20 mouse cellular contexts compared by ENCODE assay signal in the genomic region with DNA sequence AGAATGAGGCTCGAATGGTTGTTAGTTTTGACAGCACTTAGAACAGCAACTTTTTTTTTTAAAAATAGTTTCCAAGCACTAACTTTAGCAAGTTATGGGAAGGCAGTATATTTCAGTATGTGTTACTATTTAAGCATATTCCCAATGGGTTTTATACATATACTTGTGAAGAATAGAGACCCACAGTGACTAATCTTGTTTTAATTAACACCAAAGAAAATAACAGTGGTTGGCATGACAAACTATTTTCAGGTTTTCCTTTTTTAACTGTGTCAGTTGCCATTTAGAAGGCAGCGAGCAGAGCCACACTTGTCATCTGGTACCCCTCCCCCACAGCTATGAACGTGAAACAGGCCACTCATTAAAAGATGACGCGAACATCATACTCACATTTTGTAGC. TPM values are rescaled to one million over a fixed set of nuclear protein-coding genes. Genes with fewer than 3 reads are reported as not detected.
DNase-seq lines count a peak whose midpoint lies in the region; ATAC-seq and TF ChIP-seq lines count a peak whose summit lies in the region.
"Had no signal": no experiment of that assay in that cellular context is flagged by ENCODE, and none has a peak within 500 bp of the region (broad histone marks: within the 10 kb centered on the region; RNA-seq: fewer than 3 reads in every experiment).

No protein-coding gene starts in this region.

- peak; percentile 65 for ATAC-seq in forebrain, postnatal 0 days
- ATAC-seq in forebrain, embryonic 16.5 days: no peak
- no peak for ATAC-seq in hindbrain, embryonic 16.5 days
- ATAC-seq: forebrain, embryonic 13.5 days; forebrain, embryonic 15.5 days; Patski had no signal

- no peak overlapping the region for H3K27ac ChIP-seq in forebrain, postnatal 0 days (ENCODE audit: low read depth, low read length)
- H3K27ac ChIP-seq in forebrain, embryonic 16.5 days (ENCODE audit: low read length): no peak overlapping the region
- H3K27ac ChIP-seq in hindbrain, embryonic 16.5 days (ENCODE audit: low read depth, low read length): no peak overlapping the region
- H3K27ac ChIP-seq: embryonic facial prominence, embryonic 13.5 days; forebrain, embryonic 13.5 days; forebrain, embryonic 15.5 days had no signal

- H3K9me3 ChIP-seq in forebrain, postnatal 0 days (ENCODE audit: low read length): no peaks in the 10 kb centered on the region
- H3K9me3 ChIP-seq in forebrain, embryonic 16.5 days (ENCODE audit: control insufficient read depth, low read length): no peaks in the 10 kb centered on the region
- H3K9me3 ChIP-seq in hindbrain, embryonic 16.5 days (ENCODE audit: control insufficient read depth, low read length): no peaks in the 10 kb centered on the region
- H3K9me3 ChIP-seq: embryonic facial prominence, embryonic 13.5 days; forebrain, embryonic 13.5 days; forebrain, embryonic 15.5 days; G1E had no signal

- no peaks in the 10 kb centered on the region for H3K4me1 ChIP-seq in forebrain, postnatal 0 days (ENCODE audit: insufficient read depth)
- no peaks in the 10 kb centered on the region for H3K4me1 ChIP-seq in forebrain, embryonic 16.5 days (replicated peaks; ENCODE audit: control insufficient read depth, insufficient read depth, low read length)
- no peaks in the 10 kb centered on the region for H3K4me1 ChIP-seq in hindbrain, embryonic 16.5 days (ENCODE audit: control insufficient read depth, insufficient read depth, low read depth, low read length)
- H3K4me1 ChIP-seq: embryonic facial prominence, embryonic 13.5 days; forebrain, embryonic 13.5 days; forebrain, embryonic 15.5 days had no signal

- no peak overlapping the region for H3K9ac ChIP-seq in forebrain, postnatal 0 days
- H3K9ac ChIP-seq in forebrain, embryonic 16.5 days (replicated peaks; ENCODE audit: low read depth, low read length): no peak overlapping the region
- no peak overlapping the region for H3K9ac ChIP-seq in hindbrain, embryonic 16.5 days (ENCODE audit: low read depth, low read length)
- H3K9ac ChIP-seq: embryonic facial prominence, embryonic 13.5 days; forebrain, embryonic 13.5 days; forebrain, embryonic 15.5 days had no signal

- 67% methylated on average over 5 of the region's 5 CpGs for WGBS in forebrain, postnatal 0 days
- 68% methylated on average over 5 of the region's 5 CpGs for WGBS in forebrain, embryonic 16.5 days
- 86% methylated on average over 5 of the region's 5 CpGs for WGBS in hindbrain, embryonic 16.5 days

- no peak for TF ChIP-seq CTCF in forebrain, postnatal 0 days (IDR thresholded peaks at IDR 0.05; ENCODE audit: low read depth)

- no peaks in the 10 kb centered on the region for H3K36me3 ChIP-seq in forebrain, postnatal 0 days (ENCODE audit: insufficient read depth)
- H3K36me3 ChIP-seq in forebrain, embryonic 16.5 days (ENCODE audit: control insufficient read depth, insufficient read depth): no peaks in the 10 kb centered on the region
- H3K36me3 ChIP-seq in hindbrain, embryonic 16.5 days (ENCODE audit: control insufficient read depth, insufficient read depth, low read length): no peaks in the 10 kb centered on the region
- H3K36me3 ChIP-seq: embryonic facial prominence, embryonic 13.5 days; forebrain, embryonic 15.5 days; G1E had no signal

- H3K4me3 ChIP-seq in forebrain, postnatal 0 days (ENCODE audit: low read depth, low read length): no peak overlapping the region
- no peak overlapping the region for H3K4me3 ChIP-seq in forebrain, embryonic 16.5 days (replicated peaks; ENCODE audit: low read length)
- no peak overlapping the region for H3K4me3 ChIP-seq in hindbrain, embryonic 16.5 days (ENCODE audit: low read length)
- H3K4me3 ChIP-seq: embryonic facial prominence, embryonic 13.5 days; forebrain, embryonic 13.5 days; forebrain, embryonic 15.5 days had no signal

- no peak overlapping the region for H3K4me2 ChIP-seq in forebrain, postnatal 0 days (ENCODE audit: low read depth)
- H3K4me2 ChIP-seq in forebrain, embryonic 16.5 days (ENCODE audit: low read length): no peak overlapping the region
- H3K4me2 ChIP-seq in hindbrain, embryonic 16.5 days (ENCODE audit: low read length): no peak overlapping the region
- H3K4me2 ChIP-seq: embryonic facial prominence, embryonic 13.5 days; forebrain, embryonic 13.5 days; forebrain, embryonic 15.5 days had no signal

- no peaks in the 10 kb centered on the region for H3K27me3 ChIP-seq in forebrain, postnatal 0 days (ENCODE audit: insufficient read depth, low read length)
- no peaks in the 10 kb centered on the region for H3K27me3 ChIP-seq in forebrain, embryonic 16.5 days (replicated peaks; ENCODE audit: control insufficient read depth, insufficient read depth, low read length)
- H3K27me3 ChIP-seq in hindbrain, embryonic 16.5 days (replicated peaks; ENCODE audit: control insufficient read depth, insufficient read depth, low read length): no peaks in the 10 kb centered on the region
- H3K27me3 ChIP-seq: embryonic facial prominence, embryonic 13.5 days; forebrain, embryonic 13.5 days; forebrain, embryonic 15.5 days had no signal

- no peak for DNase-seq in forebrain, postnatal 0 days
- DNase-seq in right cerebral cortex, postnatal 10 days (ENCODE audit: low spot score in 2 of 2): peak; percentile 29 to 58
- DNase-seq in right cerebral cortex, postnatal 4 days: no peak
- peak; percentile 43 for DNase-seq in brain, adult 2 months (ENCODE audit: low read depth, low spot score)
- DNase-seq: adrenal gland, adult 8-10 months; adrenal gland, postnatal 25 days; cerebellum, adult 11-12 months; cerebellum, adult 2 months; cerebellum, adult 9-10 months; cerebellum, postnatal 10 days; cerebellum, postnatal 25 days had no signal

RNA-seq across cellular contexts. Expression of a gene that starts 10.3 kb away (rescaled TPM):
- total RNA-seq in forebrain, postnatal 0 days (2014; rRNA removed): 0.62 and 1.5 TPM in 2 replicates
- 0.98 and 1.3 TPM in 2 replicates for polyA plus RNA-seq in forebrain, postnatal 0 days (2015; fragmentation: Nextera tagmentation; extraction: Ambion mirVana)
- polyA plus RNA-seq in forebrain, embryonic 16.5 days (2015; fragmentation: Nextera tagmentation; extraction: Ambion mirVana): 0.86 and 0.91 TPM in 2 replicates
- polyA plus RNA-seq in hindbrain, embryonic 16.5 days (2015; fragmentation: Nextera tagmentation; extraction: Ambion mirVana): 0.71 and 0.89 TPM in 2 replicates
- total RNA-seq: adrenal gland, adult 18-20 months; adrenal gland, adult 8-10 months; adrenal gland, postnatal 25 days had no signal
- polyA plus RNA-seq: C2C12; cerebellum, adult 2 months; Patski had no signal

Comparison
In these comparisons a context has a peak if more than half of its experiments do, and no peak if none do; other contexts are left out.
1. DNase-seq: peak in right cerebral cortex, postnatal 10 days (2 of 2) and brain, adult 2 months (single experiment); none in forebrain, postnatal 0 days (single experiment) and right cerebral cortex, postnatal 4 days (single experiment).